Mouse (Mus musculus) CH12.LX (cell line): ENCODE results near the gene Hist1h2ae. TPM values are rescaled to one million over a fixed set of nuclear protein-coding genes. Genes with fewer than 3 reads are reported as not detected.
"Not testable (repeated sequence)": the region's sequence is repeated elsewhere in the genome, so short reads cannot be mapped to it uniquely, and the experiment has no call there.

ENCODE experiments used
- DNase-seq: peaks from one replicate; pipeline ENCODE4 v3.0.0-alpha.2; 2013; ENCODE audit errors: extremely low read depth
- H3K27ac ChIP-seq: 2 replicates; pipeline ENCODE4 v1.5.1; 2012; ENCODE audit warnings: low read depth, mild to moderate bottlenecking, control low read depth, moderate library complexity; ENCODE audit not compliant: insufficient read depth
- H3K27me3 ChIP-seq: replicated peaks from 2 replicates; pipeline ENCODE3; 2012; ENCODE audit warnings: inconsistent platforms
- H3K36me3 ChIP-seq, 2 experiments: replicated peaks in 1 of 2; 2 replicates each; pipeline versions ENCODE3 to v1.6.1; 2012; ENCODE audit warnings: inconsistent platforms in 1 of 2, low read length in 1 of 2, mild to moderate bottlenecking in 1 of 2, mixed read lengths in 1 of 2, moderate library complexity in 1 of 2; ENCODE audit not compliant: control insufficient read depth in 1 of 2, insufficient read depth in 1 of 2
- H3K4me1 ChIP-seq, 2 experiments: 2 replicates each; pipeline ENCODE4 v1.6.1; 2012; ENCODE audit warnings: inconsistent platforms in 1 of 2, moderate library complexity in 1 of 2; ENCODE audit not compliant: insufficient read depth in 2 of 2, control insufficient read depth in 1 of 2
- H3K4me2 ChIP-seq: 2 replicates; pipeline ENCODE4 v1.6.1; 2012; ENCODE audit warnings: low read depth, mild to moderate bottlenecking, control low read depth; ENCODE audit not compliant: poor library complexity, insufficient read depth, severe bottlenecking
- H3K4me3 ChIP-seq, 3 experiments: fragments of 150-350 bp in 1 of 3; sonication (generic) in 1 of 3; replicated peaks in 1 of 3; 2 replicates each; pipeline versions ENCODE3 to v1.5.1; 2011 to 2012; ENCODE audit warnings: low read depth in 2 of 3, low read length in 2 of 3, mild to moderate bottlenecking in 2 of 3, moderate library complexity in 2 of 3, control low read depth in 1 of 3, improper control_type of control experiment in 1 of 3, inconsistent platforms in 1 of 3, mixed read lengths in 1 of 3; ENCODE audit not compliant: poor library complexity in 1 of 3
- H3K79me2 ChIP-seq: replicated peaks from 2 replicates; pipeline ENCODE4 v1.6.1; 2012; ENCODE audit warnings: mild to moderate bottlenecking, moderate library complexity; ENCODE audit not compliant: control insufficient read depth, poor library complexity, insufficient read depth, severe bottlenecking; ENCODE audit errors: extremely low read depth
- H3K9ac ChIP-seq: 2 replicates; pipeline ENCODE4 v1.6.1; 2012; ENCODE audit warnings: low read depth, mild to moderate bottlenecking, control low read depth, moderate library complexity; ENCODE audit not compliant: insufficient read depth
- H3K9me3 ChIP-seq: replicated peaks from 2 replicates; pipeline ENCODE3; 2012; ENCODE audit warnings: low read length, inconsistent platforms, mixed read lengths
- BHLHE40 ChIP-seq: IDR thresholded peaks from 2 replicates; pipeline ENCODE4 v1.6.1; 2011; ENCODE audit warnings: mild to moderate bottlenecking, low read depth, low read length, improper control_type of control experiment
- CHD1 ChIP-seq: IDR thresholded peaks from 2 replicates; pipeline ENCODE4 v1.6.1; 2012; ENCODE audit warnings: low read depth, low read length, improper control_type of control experiment, inconsistent platforms
- CHD2 ChIP-seq: IDR thresholded peaks from 2 replicates; pipeline ENCODE4 v1.6.1; 2011; ENCODE audit warnings: low read length, improper control_type of control experiment
- ELF1 ChIP-seq: IDR thresholded peaks from 2 replicates; pipeline ENCODE4 v1.6.1; 2014; ENCODE audit warnings: low read depth, mild to moderate bottlenecking, inconsistent platforms, low read length, improper control_type of control experiment
- ETS1 ChIP-seq: conservative IDR thresholded peaks from 2 replicates; pipeline ENCODE4 v1.6.1; 2012; ENCODE audit warnings: low read depth, mild to moderate bottlenecking, inconsistent platforms, low read length, improper control_type of control experiment, moderate library complexity
- GABPA ChIP-seq: IDR thresholded peaks from 2 replicates; pipeline ENCODE4 v1.6.1; 2012; ENCODE audit warnings: low read depth, low read length, improper control_type of control experiment, inconsistent platforms; ENCODE audit not compliant: insufficient replicate concordance
- JUND ChIP-seq: conservative IDR thresholded peaks from 2 replicates; pipeline ENCODE4 v1.6.1; 2011; ENCODE audit warnings: low read depth, low read length, improper control_type of control experiment
- POLR2A ChIP-seq: IDR thresholded peaks from 2 replicates; pipeline ENCODE4 v1.6.1; 2011; ENCODE audit warnings: low read depth, mild to moderate bottlenecking, improper control_type of control experiment, low read length
- POLR2AphosphoS2 ChIP-seq: IDR thresholded peaks from 2 replicates; pipeline ENCODE4 v1.6.1; 2011; ENCODE audit warnings: low read depth, low read length, improper control_type of control experiment
- SIN3A ChIP-seq: IDR thresholded peaks from 2 replicates; pipeline ENCODE4 v1.6.1; 2012; ENCODE audit warnings: low read length, improper control_type of control experiment, inconsistent platforms
- SMC3 ChIP-seq: IDR thresholded peaks from 2 replicates; pipeline ENCODE4 v1.6.1; 2011; ENCODE audit warnings: low read depth, low read length, improper control_type of control experiment
- UBTF ChIP-seq: IDR thresholded peaks from 2 replicates; pipeline ENCODE4 v1.6.1; 2012; ENCODE audit warnings: low read depth, mild to moderate bottlenecking, inconsistent platforms, low read length, improper control_type of control experiment, moderate library complexity
- USF1 ChIP-seq: IDR thresholded peaks from 2 replicates; pipeline ENCODE4 v1.6.1; 2014; ENCODE audit warnings: low read depth, mild to moderate bottlenecking, inconsistent platforms, low read length, improper control_type of control experiment
- ZKSCAN1 ChIP-seq: IDR thresholded peaks from 2 replicates; pipeline ENCODE4 v1.6.1; 2012; ENCODE audit warnings: low read depth, inconsistent platforms, low read length, improper control_type of control experiment, borderline replicate concordance
- ZMIZ1 ChIP-seq: IDR thresholded peaks from 2 replicates; pipeline ENCODE4 v1.6.1; 2012; ENCODE audit warnings: low read depth, mild to moderate bottlenecking, inconsistent platforms, low read length, improper control_type of control experiment
- ZNF384 ChIP-seq: IDR thresholded peaks from 2 replicates; pipeline ENCODE4 v1.6.1; 2012; ENCODE audit warnings: low read depth, low read length, improper control_type of control experiment, inconsistent platforms
- dilution Hi-C: fragments of 300-500 bp; cut with MboI; formaldehyde crosslinking; loops from 2 replicates; pipeline ENCODE4 v1.14.3; 2020; ENCODE audit warnings: low sequenced_read_pairs; ENCODE audit not compliant: extremely low pct_unique_long_range_greater_than_20kb, extremely low pct_ligation_motif_present
- in situ Hi-C: fragments of 300-500 bp; cut with MboI; formaldehyde crosslinking; loops from 3 replicates; pipeline ENCODE4 v1.14.3; 2019; ENCODE audit warnings: low sequenced_read_pairs, low pct_ligation_motif_present, low pct_unique_long_range_greater_than_20kb, mixed read lengths
- polyA plus RNA-seq: library from polyadenylated mRNA; unstranded; fragments of >175 nt; gene quantifications from 2 replicates; pipeline ENCODE4 v1.2.1, GENCODE M21; 2012; ENCODE audit warnings: low read depth; ENCODE audit not compliant: insufficient read length
- total RNA-seq, 2 experiments: library from RNA; depleted of rRNA; stranded (reverse); fragments of 300-350 nt in 1 of 2; fragments of >200 nt in 1 of 2; gene quantifications; 2 replicates each; pipeline ENCODE4 v1.2.3; 2012 to 2014

Gene Hist1h2ae
- total and polyA plus RNA-seq, 3 experiments, result 3.5 to 648 (median 16.3) TPM

GRCm38 (mm10) chr13:23560699-23561098, 10.3 kb downstream of the Hist1h2ae start:
- H3K4me1 ChIP-seq, result peaks cover 3 to 30% of the 10 kb centered on the region in 2 experiments; a peak in 2 of 4 replicates
- H3K27me3 ChIP-seq, H3K27ac ChIP-seq, H3K36me3 ChIP-seq, H3K4me2 ChIP-seq, H3K4me3 ChIP-seq, DNase-seq, dilution Hi-C loops, H3K9ac ChIP-seq, H3K9me3 ChIP-seq, H3K79me2 ChIP-seq: not testable (repeated sequence)
- in situ Hi-C loops, result loop anchor here (25.0 kb wide), 1 partner anchor 1823 kb away; the partner anchor contains the start of gene Hist1h4j
- peak; percentile 40; the same call in 1 of the 2 replicates for TF ChIP-seq POLR2A
- TF ChIP-seq ZNF384, result peak; percentile 37; the same call in 1 of the 2 replicates

- Histone ChIP-seq H3K79me2 (no peaks in the 10 kb centered on the region), H3K27ac (peak overlapping the region; percentile 70), H3K4me1 (peaks cover 4 to 23% of the 10 kb centered on the region in 2 experiments; a peak in 3 of 4 replicates), H3K27me3 (no peaks in the 10 kb centered on the region), H3K4me3 (no peak overlapping the region), H3K4me2 (peak overlapping the region; percentile 74), H3K9ac (peak overlapping the region; percentile 58; the same call in 1 of the 2 replicates), H3K9me3 (no peaks in the 10 kb centered on the region), H3K36me3 (no peaks in the 10 kb centered on the region)
- dilution Hi-C loops, result no loop called here
- TF ChIP-seq ELF1 (no peak), GABPA (no peak), POLR2A (no peak), CHD1 (no peak), POLR2AphosphoS2 (no peak), BHLHE40 (no peak), SIN3A (no peak), ZNF384 (no peak), CHD2 (no peak), SMC3 (no peak), ETS1 (no peak), USF1 (no peak), ZMIZ1 (no peak), JUND (no peak), ZKSCAN1 (no peak), UBTF (no peak)
- DNase-seq, result no peak
- in situ Hi-C loops, result loop anchor here (25.0 kb wide), 1 partner anchor 1820 kb away; the partner anchor contains the start of gene Hist1h4j
These were observed 14.1 kb downstream of the Hist1h2ae start for GRCm38 (mm10) chr13:23556906-23557305.
